Mouse (Mus musculus) frontal cortex, postnatal 36 days (tissue): ENCODE results near the gene Mnd1.

ENCODE experiments used
- DNase-seq, 2 experiments: peaks; one replicate each; pipeline ENCODE4 v3.0.0; 2022; ENCODE audit warnings: low spot score in 2 of 2

Gene Mnd1

GRCm38 (mm10) chr3:84041739-84042138, 113.8 kb downstream of the Mnd1 start:
- no peak for DNase-seq

DNA sequence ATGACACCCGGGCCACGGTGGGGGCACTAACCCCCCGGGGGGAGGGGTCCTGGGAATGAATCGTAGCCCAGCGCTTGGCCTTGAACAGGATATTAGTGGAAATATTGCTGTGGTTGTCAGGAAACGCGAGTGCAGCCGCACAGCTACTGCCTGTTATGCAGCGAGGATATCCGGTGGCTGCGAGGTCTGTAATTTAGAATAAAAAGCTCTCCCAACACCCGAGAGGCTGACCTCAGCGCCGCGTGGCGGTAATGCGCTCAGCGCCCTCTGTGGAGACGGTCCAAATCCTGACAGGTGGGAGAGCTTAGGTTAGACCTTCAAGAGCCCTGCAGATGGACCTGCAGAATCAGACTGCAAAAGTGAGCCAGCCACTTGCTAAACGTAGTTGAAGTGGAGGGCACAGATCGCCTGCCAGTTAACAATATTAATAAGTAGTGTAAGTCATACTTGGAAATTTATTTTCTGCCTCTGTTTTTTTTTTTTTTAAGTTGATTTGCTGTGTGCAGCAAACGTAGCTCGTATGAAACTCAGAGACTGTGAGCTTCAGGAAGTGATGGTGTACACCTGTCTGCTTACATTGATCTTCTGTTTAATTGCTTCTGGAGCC, 115.0 kb downstream of the Mnd1 start:
- peak in 1 of 2 experiments; percentile 45 for DNase-seq

GRCm38 (mm10) chr3:84039646-84040475, 115.7 kb downstream of the Mnd1 start, which contains the start of gene Tmem131l:
Tmem131l (minus strand) TSS chr3:84040175.
- DNase-seq: peak; percentile 50 to 63

DNA sequence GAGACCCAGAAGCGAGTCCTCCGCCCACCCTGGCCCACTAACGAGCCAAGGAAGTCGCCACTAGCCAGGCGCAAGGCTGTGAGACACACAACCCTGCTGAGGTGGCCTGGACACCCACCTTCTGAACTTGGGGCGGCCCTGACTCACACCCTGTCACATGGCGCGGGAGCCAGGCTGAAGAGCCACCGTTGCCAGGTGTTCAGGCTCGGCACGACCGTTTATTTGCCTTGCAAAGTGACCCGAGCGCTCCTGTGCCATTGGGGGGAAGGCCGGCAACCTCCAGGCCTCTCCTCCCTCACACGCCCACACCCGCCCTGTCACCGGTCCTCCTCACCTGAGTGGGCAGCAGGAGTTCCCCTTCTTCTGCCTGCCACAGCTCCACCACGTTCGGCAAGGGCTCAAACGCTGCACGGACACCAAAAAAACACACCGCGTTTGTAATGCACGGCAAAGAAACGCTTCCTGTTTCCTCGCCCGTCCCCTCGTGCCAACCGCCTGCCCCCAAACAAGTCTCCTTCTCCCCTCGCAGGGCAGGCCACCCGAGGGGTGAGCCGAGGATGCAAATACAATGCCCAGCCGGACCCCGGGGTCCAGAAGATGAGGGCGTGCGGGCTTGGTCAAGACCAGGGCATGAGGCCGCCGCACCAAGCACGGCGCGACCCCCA, 116.5 kb downstream of the Mnd1 start:
- peak; percentile 20 to 38 for DNase-seq

GRCm38 (mm10) chr3:84038126-84038525, 117.5 kb downstream of the Mnd1 start:
- DNase-seq: no peak
